ENCODE assay signal across 44 mouse cellular contexts in the genomic region with DNA sequence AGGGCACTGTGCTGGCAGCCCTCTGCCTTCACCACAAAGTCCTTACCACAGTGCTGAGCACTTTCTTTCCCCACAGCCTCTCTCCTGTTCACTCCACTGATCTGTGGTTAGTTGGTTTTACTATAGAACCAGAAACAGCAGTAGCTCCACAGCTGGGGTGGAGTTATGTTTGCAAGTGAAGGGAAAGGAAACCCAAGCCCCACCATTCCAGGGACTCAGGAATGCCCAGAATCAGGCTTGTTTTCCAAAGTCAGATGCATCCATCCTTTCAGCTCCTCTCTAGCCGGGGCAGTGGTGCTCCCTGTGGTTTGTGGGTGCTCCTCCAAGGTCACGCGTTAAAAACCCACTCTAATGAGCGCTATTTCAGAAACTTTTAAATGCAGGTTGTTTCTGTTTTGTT. TPM values are rescaled to one million over a fixed set of nuclear protein-coding genes. Genes with fewer than 3 reads are reported as not detected.
"Had no signal": no experiment of that assay in that cellular context is flagged by ENCODE, and none has a peak within 500 bp of the region (broad histone marks: within the 10 kb centered on the region; RNA-seq: fewer than 3 reads in every experiment).

No protein-coding gene starts in this region.

- ATAC-seq: hindbrain, embryonic 16.5 days; inflammation-experienced regulatory T-cells, adult 6 months; intestine, embryonic 15.5 days; intestine, postnatal 0 days; liver, embryonic 12.5 days had no signal

- H3K27ac ChIP-seq: heart, embryonic 10.5 days; hindbrain, embryonic 14.5 days; intestine, embryonic 15.5 days; kidney, postnatal 0 days; limb, embryonic 13.5 days; limb, embryonic 15.5 days; liver, embryonic 12.5 days; liver, embryonic 14.5 days had no signal

- H3K4me1 ChIP-seq: intestine, embryonic 15.5 days; liver, embryonic 12.5 days had no signal

- H3K36me3 ChIP-seq: heart, embryonic 10.5 days; heart, embryonic 12.5 days; intestine, embryonic 15.5 days; limb, embryonic 13.5 days; limb, embryonic 15.5 days; liver, embryonic 12.5 days had no signal

- H3K9ac ChIP-seq: heart, embryonic 12.5 days; hindbrain, embryonic 14.5 days; intestine, embryonic 15.5 days; limb, embryonic 13.5 days; limb, embryonic 15.5 days; liver, embryonic 12.5 days; liver, embryonic 14.5 days had no signal

- H3K4me3 ChIP-seq: heart, embryonic 10.5 days; heart, embryonic 12.5 days; intestine, embryonic 15.5 days; limb, embryonic 13.5 days; limb, embryonic 15.5 days; liver, embryonic 12.5 days had no signal

- DNase-seq: gastrocnemius, postnatal 14 days; gastrocnemius, postnatal 36 days; heart, adult 18-20 months; heart, postnatal 10 days; heart, postnatal 36 days; kidney, adult 18-20 months; kidney, adult 8-10 months; kidney, postnatal 14 days; kidney, postnatal 36 days; layer of hippocampus, adult 9-11 months; layer of hippocampus, postnatal 36 days; left cerebral cortex, postnatal 4 days had no signal

- H3K9me3 ChIP-seq: heart, embryonic 10.5 days; heart, embryonic 12.5 days; intestine, embryonic 15.5 days; limb, embryonic 13.5 days; limb, embryonic 15.5 days; liver, embryonic 12.5 days had no signal

- H3K4me2 ChIP-seq: heart, embryonic 12.5 days; hindbrain, embryonic 14.5 days; intestine, embryonic 15.5 days; limb, embryonic 13.5 days; limb, embryonic 15.5 days; liver, embryonic 12.5 days had no signal

RNA-seq across cellular contexts. Expression of gene Cdhr1, which starts 2.6 kb away (rescaled TPM):
- total RNA-seq: gastrocnemius, adult 18-20 months; gastrocnemius, adult 8-10 months; gastrocnemius, postnatal 14 days; gastrocnemius, postnatal 36 days; heart, adult 8-10 months; heart, postnatal 36 days; hematopoietic stem cell, adult 5-6 weeks; liver, adult 2 months had no signal
- polyA plus RNA-seq: liver, embryonic 12.5 days; liver, embryonic 16.5 days had no signal

RNA-seq across cellular contexts. Expression of gene 2610528A11Rik, which starts 18.3 kb away (rescaled TPM):
- total RNA-seq: heart, adult 8-10 months; heart, postnatal 36 days; layer of hippocampus, adult 18-20 months; left cerebral cortex, postnatal 25 days; liver, adult 2 months had no signal
- polyA plus RNA-seq: inflammation-experienced regulatory T-cells, adult 6 months; liver, embryonic 12.5 days had no signal

RNA-seq across cellular contexts. Expression of gene Lrit2, which starts 27.8 kb away (rescaled TPM):
- total RNA-seq: gastrocnemius, adult 18-20 months; gastrocnemius, adult 8-10 months; gastrocnemius, postnatal 14 days; gastrocnemius, postnatal 36 days; heart, adult 18-20 months; heart, adult 8-10 months; heart, postnatal 10 days; heart, postnatal 36 days; hematopoietic stem cell, adult 5-6 weeks; layer of hippocampus, adult 18-20 months; layer of hippocampus, adult 8-10 months; layer of hippocampus, postnatal 14 days; layer of hippocampus, postnatal 36 days; left cerebral cortex, adult 18-20 months; left cerebral cortex, adult 8-10 months; left cerebral cortex, postnatal 10 days; left cerebral cortex, postnatal 25 days; left cerebral cortex, postnatal 4 days had no signal
- polyA plus RNA-seq: gonadal fat pad, adult 2 months; heart, embryonic 10.5 days; heart, embryonic 12.5 days; heart, embryonic 14.5 days; heart, embryonic 16.5 days; hindbrain, embryonic 11.5 days; hindbrain, embryonic 14.5 days; hindbrain, embryonic 16.5 days; inflammation-experienced regulatory T-cells, adult 6 months; intestine, embryonic 15.5 days; intestine, postnatal 0 days; kidney, embryonic 14.5 days; kidney, postnatal 0 days; large intestine, adult 2 months; limb, embryonic 11.5 days; limb, embryonic 13.5 days; limb, embryonic 15.5 days; liver, embryonic 12.5 days; liver, embryonic 14.5 days; liver, embryonic 16.5 days had no signal

RNA-seq across cellular contexts. Expression of gene Lrit1, which starts 40.9 kb away (rescaled TPM):
- total RNA-seq: gastrocnemius, adult 18-20 months; gastrocnemius, adult 8-10 months; gastrocnemius, postnatal 14 days; gastrocnemius, postnatal 36 days; heart, adult 18-20 months; heart, adult 8-10 months; heart, postnatal 10 days; heart, postnatal 36 days; hematopoietic stem cell, adult 5-6 weeks; layer of hippocampus, adult 18-20 months; layer of hippocampus, postnatal 14 days; layer of hippocampus, postnatal 36 days; left cerebral cortex, adult 18-20 months; left cerebral cortex, postnatal 10 days; left cerebral cortex, postnatal 25 days; left cerebral cortex, postnatal 4 days had no signal
- polyA plus RNA-seq: gonadal fat pad, adult 2 months; heart, embryonic 10.5 days; heart, embryonic 12.5 days; heart, embryonic 14.5 days; heart, embryonic 16.5 days; hindbrain, embryonic 11.5 days; hindbrain, embryonic 14.5 days; hindbrain, embryonic 16.5 days; inflammation-experienced regulatory T-cells, adult 6 months; intestine, embryonic 15.5 days; kidney, embryonic 14.5 days; kidney, postnatal 0 days; large intestine, adult 2 months; limb, embryonic 11.5 days; limb, embryonic 13.5 days; limb, embryonic 15.5 days; liver, embryonic 12.5 days; liver, embryonic 14.5 days; liver, embryonic 16.5 days had no signal
